Mouse (Mus musculus): ENCODE data around the gene Slc22a17.

Slc22a17 gene

GRCm38 (mm10) chr14:54894296-54895151 lies 18.4 kb downstream of the Slc22a17 start:
- peak; percentile 62 for DNase-seq (ENCODE audit: low spot score)

DNA sequence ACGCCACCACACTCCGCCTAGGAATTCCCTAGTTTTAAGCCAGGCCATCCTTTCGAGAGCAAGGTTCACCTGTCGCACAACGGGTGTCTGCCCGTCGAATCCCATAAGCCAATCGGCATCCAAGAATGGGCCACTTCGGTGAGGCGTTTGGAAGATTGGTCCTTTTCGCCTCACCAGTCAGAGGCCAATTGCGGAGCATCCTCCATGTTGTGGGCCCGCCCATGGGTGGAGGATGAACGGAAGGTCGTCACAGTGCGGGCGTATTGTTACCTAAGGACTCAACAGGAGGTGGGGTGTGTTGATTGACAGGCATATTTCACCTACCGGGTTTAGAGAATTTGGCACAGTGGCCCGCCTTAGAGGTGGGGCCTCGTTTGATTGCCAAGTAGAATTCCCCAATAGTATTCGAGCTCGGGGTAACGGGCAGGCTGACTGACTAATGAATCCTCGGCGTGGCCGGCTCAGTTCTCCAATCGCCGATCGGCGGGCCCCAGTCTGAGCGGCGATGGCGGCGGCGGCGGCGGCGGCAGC lies 19.2 kb downstream of the Slc22a17 start:
- peak; percentile 99 for DNase-seq (ENCODE audit: low spot score)

DNA sequence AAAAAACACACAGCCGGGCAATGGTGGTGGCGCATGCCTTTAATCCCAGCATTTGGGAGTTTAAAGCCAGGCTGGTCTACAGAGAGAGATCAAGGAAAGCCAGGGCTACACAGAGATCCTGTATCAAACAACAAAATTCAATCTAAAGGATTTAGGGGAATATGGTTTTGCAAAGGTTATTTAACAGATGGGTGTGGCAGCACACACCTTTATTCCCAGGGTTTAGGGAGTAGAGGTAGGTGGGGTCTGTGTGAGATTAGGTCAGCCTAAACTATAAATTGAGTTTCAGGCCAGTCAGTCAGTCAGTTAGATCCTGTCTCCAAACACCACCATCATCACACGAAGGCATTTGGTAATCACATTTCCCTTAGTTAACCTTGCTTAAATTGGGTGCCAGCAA lies 20.7 kb downstream of the Slc22a17 start, which contains the start of gene Pabpn1:
TSS of gene Pabpn1 (plus strand) at position 301 of the 400 bp plus-strand sequence.
- DNase-seq (ENCODE audit: low spot score) = no peak

DNA sequence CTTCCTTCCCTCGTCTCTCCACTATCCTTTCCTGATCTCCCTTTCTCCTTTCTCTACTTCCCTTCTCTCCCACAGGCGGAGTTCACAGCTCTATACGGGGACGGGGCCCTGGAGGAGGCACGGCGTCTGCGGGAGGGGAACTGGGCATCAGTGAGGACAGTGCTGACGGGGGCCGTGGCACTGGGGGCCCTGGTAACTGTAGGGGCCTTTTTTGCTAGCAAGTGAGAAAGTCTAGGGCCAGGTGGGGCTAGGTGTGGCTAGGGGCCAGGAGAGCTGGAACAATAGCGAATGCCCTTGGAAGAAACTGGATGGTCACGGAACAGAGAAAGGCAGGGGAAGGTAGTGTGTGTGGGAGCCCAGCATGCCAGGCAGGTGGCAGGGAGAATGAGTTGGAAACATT lies 27.6 kb downstream of the Slc22a17 start:
- DNase-seq (ENCODE audit: low spot score) = no peak

DNA sequence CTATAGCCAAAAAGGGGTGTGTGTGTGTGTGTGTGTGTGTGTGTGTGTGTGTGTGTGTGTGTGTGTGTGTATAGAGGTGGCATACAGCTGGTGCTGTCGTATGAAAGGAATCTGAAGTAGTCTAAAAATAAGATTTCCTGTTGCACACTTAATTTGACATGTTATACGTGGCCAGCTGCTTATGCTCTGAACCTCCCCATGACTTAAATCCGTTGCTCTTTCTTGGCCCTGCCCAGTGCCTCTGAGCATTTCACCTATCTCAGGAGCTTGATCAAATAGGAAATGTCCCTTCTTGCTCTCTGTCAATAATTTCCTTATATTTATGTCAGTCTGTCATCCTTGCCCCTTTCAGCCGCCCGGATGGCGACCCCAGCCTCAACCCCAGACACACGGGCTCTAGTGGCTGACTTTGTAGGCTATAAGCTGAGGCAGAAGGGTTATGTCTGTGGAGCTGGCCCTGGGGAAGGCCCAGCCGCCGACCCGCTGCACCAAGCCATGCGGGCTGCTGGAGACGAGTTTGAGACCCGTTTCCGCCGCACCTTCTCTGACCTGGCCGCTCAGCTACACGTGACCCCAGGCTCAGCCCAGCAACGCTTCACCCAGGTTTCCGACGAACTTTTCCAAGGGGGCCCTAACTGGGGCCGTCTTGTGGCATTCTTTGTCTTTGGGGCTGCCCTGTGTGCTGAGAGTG lies 28.8 kb downstream of the Slc22a17 start:
- DNase-seq (ENCODE audit: low spot score) = no peak

GRCm38 (mm10) chr14:54883154-54884021 lies 29.5 kb downstream of the Slc22a17 start, which contains the start of the genes Bcl2l2 and Gm20521:
Bcl2l2 (plus strand) TSS chr14:54883377.
Gm20521 (plus strand) TSS chr14:54883441.
- peak; percentile 82 for DNase-seq (ENCODE audit: low spot score)

DNA sequence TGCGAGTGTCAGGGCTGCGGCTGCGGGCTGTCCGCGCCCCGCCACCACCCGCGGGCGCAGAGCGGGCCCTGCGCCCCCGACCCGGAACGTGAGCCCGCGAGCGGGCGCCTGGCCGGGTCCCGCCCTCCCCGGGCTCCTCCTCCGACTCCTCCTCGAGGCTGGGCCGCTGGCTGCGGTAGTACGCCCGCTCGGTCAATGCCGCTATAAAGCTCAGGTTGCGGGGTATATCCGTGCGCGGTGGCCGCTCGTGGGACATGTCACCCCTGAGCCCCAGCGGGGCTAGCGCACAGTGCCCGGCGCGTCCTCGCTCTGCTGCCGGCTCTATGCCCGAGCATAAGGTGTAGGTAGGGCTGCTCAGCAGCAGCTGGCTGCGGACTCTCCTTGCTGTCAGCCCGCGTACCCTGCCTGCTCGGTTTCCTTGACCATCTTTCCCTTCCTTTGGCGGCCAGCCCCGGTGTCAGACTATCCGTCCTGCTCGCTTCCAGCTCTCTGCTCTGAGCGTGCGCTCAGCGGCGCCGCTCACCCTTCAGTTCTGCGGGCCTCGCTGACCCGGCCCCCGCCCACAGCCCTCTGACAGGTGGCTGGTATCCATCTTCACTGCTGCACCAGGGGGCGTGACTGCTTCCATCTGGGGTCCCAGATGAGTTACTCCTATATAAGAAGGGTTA lies 35.8 kb downstream of the Slc22a17 start, which contains the start of gene Ppp1r3e:
TSS of gene Ppp1r3e (minus strand) at position 503 of the 668 bp plus-strand sequence.
- peak; percentile 65 for DNase-seq (ENCODE audit: low spot score)

- peak; percentile 93 for DNase-seq (ENCODE audit: low spot score)
Observed at GRCm38 (mm10) chr14:54876539-54877047, 36.3 kb downstream of the Slc22a17 start.

DNA sequence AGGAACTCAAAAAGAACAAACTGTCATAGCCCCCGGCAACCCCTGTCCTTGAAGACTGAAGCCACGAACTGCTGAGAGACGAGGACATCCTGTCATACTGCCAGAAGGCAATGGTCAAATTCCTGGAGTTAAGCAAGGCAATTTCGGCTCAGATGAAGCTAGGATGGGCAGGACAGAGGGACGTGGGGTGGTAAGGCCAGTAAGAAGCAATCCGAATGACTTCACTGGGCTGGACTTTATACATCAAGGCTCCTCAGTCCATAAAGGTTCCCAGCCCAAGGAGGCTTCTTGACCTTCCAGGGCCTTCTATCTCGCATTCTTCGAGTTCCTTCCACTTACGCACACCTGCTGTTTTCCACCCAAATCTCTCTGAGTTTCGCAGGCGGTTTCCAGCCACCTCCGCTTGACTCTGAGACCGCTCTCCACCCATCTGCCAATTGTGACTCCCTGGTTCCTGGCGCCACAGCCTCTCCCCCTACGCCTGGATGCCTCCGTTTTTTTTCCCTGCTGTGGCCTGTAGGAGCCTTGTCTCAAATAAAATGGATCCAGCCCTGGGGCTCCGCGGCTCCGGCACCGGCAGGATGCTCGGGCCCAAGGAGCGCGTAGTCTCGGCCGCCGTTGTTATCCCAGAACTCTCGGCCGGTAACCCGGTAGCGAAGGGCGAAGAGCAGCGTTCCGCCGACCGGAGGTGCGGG lies 36.9 kb downstream of the Slc22a17 start:
- DNase-seq (ENCODE audit: low spot score) = peak; percentile 51

DNA sequence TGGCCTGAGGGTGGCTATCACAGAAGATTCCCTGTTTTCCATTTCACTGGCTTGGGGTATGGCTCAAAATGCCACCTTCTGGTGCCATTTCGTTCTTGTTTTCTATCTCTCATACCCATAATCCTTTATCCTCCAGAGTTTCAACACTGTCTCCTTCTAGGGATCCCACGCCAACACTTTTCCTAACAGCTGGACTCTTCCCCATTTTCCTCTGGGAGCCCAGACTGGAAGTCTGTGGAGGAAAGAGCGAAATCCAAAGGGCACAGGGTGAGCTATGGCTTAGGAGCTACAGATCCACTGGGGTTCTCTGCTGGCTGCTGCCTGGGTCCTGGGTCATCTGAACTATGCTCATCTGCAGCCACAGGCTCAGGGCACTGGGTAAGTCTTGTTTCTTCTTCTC lies 38.8 kb downstream of the Slc22a17 start:
- no peak for DNase-seq (ENCODE audit: low spot score)

DNA sequence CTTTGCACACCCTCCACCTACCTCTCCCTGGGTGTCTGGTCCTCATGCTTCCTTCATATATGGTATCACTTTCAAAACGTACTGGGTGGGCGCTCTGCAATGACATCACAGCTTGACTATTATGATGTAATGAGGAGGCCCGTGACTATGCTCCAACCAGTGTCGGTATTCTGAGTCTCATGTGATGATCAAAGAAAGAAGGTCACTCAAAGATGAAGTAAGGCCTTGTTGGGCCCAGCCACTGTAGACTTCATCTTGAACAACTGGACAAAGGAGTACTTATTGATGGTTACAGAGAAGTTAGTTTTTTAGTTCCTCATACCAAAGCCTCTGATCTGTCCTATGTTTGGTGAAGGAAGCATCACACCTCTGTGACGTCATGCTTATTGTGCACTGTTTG lies 42.1 kb downstream of the Slc22a17 start, which contains the start of gene Homez:
TSS of gene Homez (minus strand) at position 101 of the 400 bp plus-strand sequence.
- no peak for DNase-seq (ENCODE audit: low spot score)

DNA sequence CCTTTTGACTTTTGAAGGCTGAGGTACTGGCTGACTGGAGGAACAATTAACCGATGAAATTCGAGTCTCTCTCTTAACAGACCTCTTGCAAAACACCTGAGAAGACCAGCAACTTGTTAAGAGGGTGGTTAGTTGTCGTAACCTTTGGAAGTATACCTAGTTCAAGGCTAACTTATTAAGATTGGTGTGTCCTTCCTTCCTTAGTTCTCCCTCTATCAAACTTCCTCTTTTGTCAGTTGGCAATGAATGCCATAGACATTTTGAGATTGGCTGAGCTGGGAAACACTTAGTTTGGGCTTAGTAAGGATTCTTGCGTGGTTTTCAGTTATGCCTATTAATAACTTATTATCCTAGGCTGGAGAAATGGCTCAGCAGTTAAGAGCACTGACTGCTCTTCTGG lies 44.9 kb downstream of the Slc22a17 start:
- no peak for DNase-seq (ENCODE audit: low spot score)

GRCm38 (mm10) chr14:54866936-54867335 lies 46.0 kb downstream of the Slc22a17 start:
- DNase-seq (ENCODE audit: low spot score) = peak; percentile 24

DNA sequence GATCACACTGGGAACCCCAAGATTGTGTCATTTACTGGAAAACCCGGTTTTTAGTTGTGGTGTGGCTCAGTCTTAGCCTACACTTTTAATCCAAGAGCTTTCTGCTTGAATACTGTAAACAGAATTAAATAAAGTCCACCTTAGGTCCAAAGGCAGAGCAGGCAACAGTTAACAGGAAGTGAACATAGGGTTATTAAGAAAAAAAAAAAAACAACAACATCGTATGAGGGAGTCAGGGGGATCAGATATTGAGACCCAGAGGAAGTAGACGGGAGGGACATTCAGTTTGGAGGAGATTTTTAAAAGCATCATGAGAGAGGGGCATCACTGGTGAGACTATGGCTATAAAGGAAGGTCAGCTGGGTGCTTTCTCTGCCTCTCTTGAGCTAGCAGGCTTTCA lies 46.7 kb downstream of the Slc22a17 start:
- DNase-seq (ENCODE audit: low spot score) = no peak

GRCm38 (mm10) chr14:54865626-54866025 lies 47.3 kb downstream of the Slc22a17 start:
- DNase-seq (ENCODE audit: low spot score) = no peak

- no peak for DNase-seq (ENCODE audit: low spot score)
Observed at GRCm38 (mm10) chr14:54864313-54865036, 48.5 kb downstream of the Slc22a17 start.

GRCm38 (mm10) chr14:54863501-54864312 lies 49.2 kb downstream of the Slc22a17 start:
- DNase-seq (ENCODE audit: low spot score) = peak; percentile 98

GRCm38 (mm10) chr14:54860511-54860910 lies 52.4 kb downstream of the Slc22a17 start:
- DNase-seq (ENCODE audit: low spot score) = peak; percentile 74

GRCm38 (mm10) chr14:54857891-54858290 lies 55.0 kb downstream of the Slc22a17 start:
- DNase-seq (ENCODE audit: low spot score) = no peak
